Mouse (Mus musculus) limb, embryonic 14.5 days (tissue): ENCODE measurements around the gene Naa16. TPM values are rescaled to one million over a fixed set of nuclear protein-coding genes. Genes with fewer than 3 reads are reported as not detected.

Experiments used
- ATAC-seq: fragments of 200-750 bp; cut with Nextera tagmentation; 2 replicates; pipeline ENCODE4 v1.8.0; 2017; ENCODE audit warnings: low read depth, moderate number of reproducible peaks, moderate TSS enrichment; ENCODE audit not compliant: low FRiP score
- DNase-seq: peaks from one replicate; pipeline ENCODE4 v3.0.0-alpha.2; 2015; ENCODE audit warnings: low spot score
- H3K27ac ChIP-seq: fragments of 300-500 bp; sonication (generic); replicated peaks from 2 replicates; pipeline ENCODE4 v1.5.1; 2014; ENCODE audit warnings: low read depth, mild to moderate bottlenecking, low read length, moderate library complexity, mixed read lengths
- H3K27me3 ChIP-seq: fragments of 300-500 bp; sonication (generic); 2 replicates; pipeline ENCODE4 v1.6.1; 2014; ENCODE audit warnings: low read length, mixed read lengths; ENCODE audit not compliant: control insufficient read depth, insufficient read depth
- H3K36me3 ChIP-seq: fragments of 300-500 bp; sonication (generic); 2 replicates; pipeline ENCODE4 v1.6.1; 2014; ENCODE audit warnings: mild to moderate bottlenecking, low read length, moderate library complexity, mixed read lengths; ENCODE audit not compliant: control insufficient read depth, insufficient read depth
- H3K4me1 ChIP-seq: fragments of 300-500 bp; sonication (generic); 2 replicates; pipeline ENCODE4 v1.6.1; 2014; ENCODE audit warnings: antibody characterized with exemption, low read length, mixed read lengths; ENCODE audit not compliant: control insufficient read depth, insufficient read depth
- H3K4me2 ChIP-seq: fragments of 300-500 bp; sonication (generic); replicated peaks from 2 replicates; pipeline ENCODE4 v1.6.1; 2014; ENCODE audit warnings: low read depth, mild to moderate bottlenecking, low read length, moderate library complexity; ENCODE audit not compliant: severe bottlenecking
- H3K4me3 ChIP-seq: fragments of 300-500 bp; sonication (generic); replicated peaks from 2 replicates; pipeline ENCODE4 v1.5.1; 2014; ENCODE audit warnings: low read length
- H3K9ac ChIP-seq: fragments of 300-500 bp; sonication (generic); 2 replicates; pipeline ENCODE4 v1.6.1; 2014; ENCODE audit warnings: mild to moderate bottlenecking, low read depth, low read length, moderate library complexity; ENCODE audit not compliant: severe bottlenecking
- H3K9me3 ChIP-seq: fragments of 300-500 bp; sonication (generic); 2 replicates; pipeline ENCODE4 v1.6.1; 2016; ENCODE audit warnings: low read length; ENCODE audit not compliant: control insufficient read depth
- POLR2A ChIP-seq: fragments of 200-500 bp; IDR thresholded peaks from 2 replicates; pipeline ENCODE4 v1.8.0; 2012; ENCODE audit warnings: inconsistent platforms, mild to moderate bottlenecking, moderate library complexity, borderline replicate concordance; ENCODE audit not compliant: insufficient read depth, insufficient read length; ENCODE audit errors: extremely low read depth
- WGBS: fragments of 180-500 bp; shearing (Covaris S2); extraction: QIAGEN DNeasy Blood & Tissue Kit; methylation state at CpG from one replicate; pipeline ENCODE4 v1.1.7; 2014; 5-methylcytosine and 5-hydroxymethylcytosine counted together
- polyA plus RNA-seq, 2 experiments: library from polyadenylated mRNA; depleted of rRNA in 1 of 2; stranded (reverse) in 1 of 2; unstranded in 1 of 2; fragments of >200 nt; fragmentation: Nextera tagmentation in 1 of 2; extraction: Ambion mirVana in 1 of 2; gene quantifications; 2 replicates each; pipeline versions ENCODE4 v1.2.1 to v1.2.3; 2012 to 2014

Naa16 gene
- polyA plus RNA-seq, 2 experiments, result 23.4 to 34.5 TPM

GRCm38 (mm10) chr14:79314245-79315010 lies 76.2 kb downstream of the Naa16 start:
- Histone ChIP-seq H3K4me3 (no peak overlapping the region), H3K27ac (0 out of 2 replicates have a peak overlapping the region, but pooled peaks have one; percentile 13), H3K9me3 (no peaks in the 10 kb centered on the region), H3K36me3 (no peaks in the 10 kb centered on the region), H3K4me2 (no peak overlapping the region), H3K4me1 (peaks cover 8% of the 10 kb centered on the region), H3K27me3 (no peaks in the 10 kb centered on the region), H3K9ac (no peak overlapping the region)
- WGBS, result 75% methylated on average over 12 of the region's 12 CpGs
- ATAC-seq (no peak), DNase-seq (no peak)
- TF ChIP-seq POLR2A, result no peak

DNA sequence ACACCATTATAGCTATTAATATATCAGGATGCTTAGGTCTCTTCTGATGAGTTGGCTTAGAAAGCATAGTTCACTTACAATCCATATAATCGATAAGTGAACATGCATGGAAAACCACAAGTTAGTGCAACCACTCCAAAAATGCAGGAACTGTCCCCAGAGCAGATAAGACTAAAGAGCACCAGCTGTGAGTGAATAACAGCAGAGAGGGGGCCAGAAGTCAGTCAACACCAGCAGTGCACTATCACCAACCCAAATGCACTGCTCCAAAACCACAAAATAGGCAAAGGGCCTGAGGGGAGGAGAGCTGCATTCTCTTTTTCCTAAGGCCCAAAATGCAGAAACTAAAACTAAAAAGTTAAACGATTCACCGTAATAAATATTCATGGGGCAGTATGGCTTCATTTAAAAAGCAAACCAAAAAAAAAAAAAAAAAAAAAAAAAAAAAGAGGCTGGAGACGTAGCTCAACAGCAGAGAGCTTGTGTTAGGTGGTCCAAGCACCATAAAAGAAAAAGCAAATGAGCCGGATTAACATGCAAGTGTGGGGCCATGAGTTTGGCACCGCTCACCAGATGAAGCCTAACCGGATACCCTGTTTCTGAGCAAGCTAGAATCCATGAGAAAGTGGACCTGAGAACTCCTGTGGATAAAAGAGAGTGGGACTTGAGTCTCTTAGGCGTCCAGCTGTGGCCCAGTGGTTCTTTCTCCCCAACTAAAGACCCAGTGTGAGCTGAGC lies 77.0 kb downstream of the Naa16 start:
- no peaks in the 10 kb centered on the region for H3K27me3 ChIP-seq
- WGBS, result 53% methylated on average over 8 of the region's 8 CpGs
- no peaks in the 10 kb centered on the region for H3K36me3 ChIP-seq
- H3K9ac ChIP-seq, result no peak overlapping the region
- no peak overlapping the region for H3K4me3 ChIP-seq
- 0 out of 2 replicates have a peak overlapping the region, but pooled peaks have one; percentile 13 for H3K27ac ChIP-seq
- no peak for DNase-seq
- no peak overlapping the region for H3K4me2 ChIP-seq
- ATAC-seq, result no peak
- H3K9me3 ChIP-seq, result no peaks in the 10 kb centered on the region
- TF ChIP-seq POLR2A, result no peak
- peaks cover 8% of the 10 kb centered on the region for H3K4me1 ChIP-seq

GRCm38 (mm10) chr14:79312719-79313118 lies 77.9 kb downstream of the Naa16 start:
- Histone ChIP-seq H3K4me1 (peaks cover 8% of the 10 kb centered on the region), H3K9me3 (no peaks in the 10 kb centered on the region), H3K27me3 (no peaks in the 10 kb centered on the region), H3K4me2 (no peak overlapping the region), H3K4me3 (no peak overlapping the region), H3K27ac (no peak overlapping the region), H3K36me3 (no peaks in the 10 kb centered on the region), H3K9ac (no peak overlapping the region)
- 69% methylated on average over 4 of the region's 4 CpGs for WGBS
- ATAC-seq, result no peak
- no peak for DNase-seq
- no peak for TF ChIP-seq POLR2A

DNA sequence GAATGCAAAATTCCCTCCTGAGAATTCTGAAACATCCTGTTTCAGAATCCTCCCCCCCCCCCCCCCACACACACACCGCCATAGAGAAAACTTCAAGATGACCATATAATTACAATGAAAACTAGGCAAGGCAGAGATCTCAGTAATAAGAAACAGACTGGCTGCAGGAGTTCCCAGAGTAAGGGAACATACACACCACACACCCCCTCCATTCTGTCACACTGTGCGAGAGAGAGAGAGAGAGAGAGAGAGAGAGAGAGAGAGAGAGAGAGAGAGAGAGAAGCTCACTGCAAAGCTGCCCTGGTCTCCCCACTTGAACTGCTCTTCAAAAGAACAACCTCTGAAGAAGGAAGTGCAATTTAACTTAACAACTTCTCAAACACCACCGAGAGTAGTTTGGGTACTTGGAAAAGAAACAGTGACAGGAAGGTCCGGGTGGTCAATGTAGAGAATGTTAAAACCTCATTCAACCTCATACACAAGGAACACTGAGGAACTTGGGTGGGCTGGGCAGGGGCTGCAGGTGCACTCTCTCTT lies 78.6 kb downstream of the Naa16 start:
- no peak for TF ChIP-seq POLR2A
- H3K36me3 ChIP-seq, result no peaks in the 10 kb centered on the region
- ATAC-seq (no peak), DNase-seq (no peak)
- no peaks in the 10 kb centered on the region for H3K27me3 ChIP-seq
- H3K9ac ChIP-seq, result no peak overlapping the region
- H3K4me3 ChIP-seq, result no peak overlapping the region
- no peak overlapping the region for H3K4me2 ChIP-seq
- H3K27ac ChIP-seq, result no peak overlapping the region
- no peaks in the 10 kb centered on the region for H3K9me3 ChIP-seq
- WGBS, result 17% methylated on average over 4 of the region's 4 CpGs
- H3K4me1 ChIP-seq, result peaks cover 8% of the 10 kb centered on the region

- 51% methylated on average over 4 of the region's 4 CpGs for WGBS
- DNase-seq, result no peak
- Histone ChIP-seq H3K9me3 (no peaks in the 10 kb centered on the region), H3K4me1 (peaks cover 3% of the 10 kb centered on the region; the same call in 1 of the 2 replicates), H3K4me3 (no peak overlapping the region), H3K4me2 (no peak overlapping the region), H3K36me3 (no peaks in the 10 kb centered on the region), H3K9ac (no peak overlapping the region), H3K27me3 (no peaks in the 10 kb centered on the region), H3K27ac (no peak overlapping the region)
- ATAC-seq, result no peak
- no peak for TF ChIP-seq POLR2A
These were observed 81.5 kb downstream of the Naa16 start for GRCm38 (mm10) chr14:79309115-79309514.
